Mouse (Mus musculus) hematopoietic stem cell, adult 5-6 weeks (primary cell): Measurements from ENCODE around the gene Syn3. TPM values are rescaled to one million over a fixed set of nuclear protein-coding genes. Genes with fewer than 3 reads are reported as not detected.

Experiments
- ATAC-seq, 2 experiments: fragments of 125-278 bp in 1 of 2; replicated peaks in 1 of 2; 2 replicates each; pipeline ENCODE4 v1.8.0; 2016 to 2017; ENCODE audit warnings: inconsistent platforms in 2 of 2, mild to moderate bottlenecking in 2 of 2, moderate number of reproducible peaks in 2 of 2, low read depth in 1 of 2, moderate TSS enrichment in 1 of 2; ENCODE audit not compliant: low FRiP score in 2 of 2, poor library complexity in 2 of 2, severe bottlenecking in 2 of 2, insufficient read depth in 1 of 2, low TSS enrichment in 1 of 2
- total RNA-seq: library from RNA; stranded (forward); fragments of 172-1452, 232-1000 nt; gene quantifications from 2 replicates; pipeline ENCODE4 v1.2.3, GENCODE M21; 2017

The Syn3 gene
- total RNA-seq, 1 experiment from 2014 or later, result 2.6 TPM

DNA sequence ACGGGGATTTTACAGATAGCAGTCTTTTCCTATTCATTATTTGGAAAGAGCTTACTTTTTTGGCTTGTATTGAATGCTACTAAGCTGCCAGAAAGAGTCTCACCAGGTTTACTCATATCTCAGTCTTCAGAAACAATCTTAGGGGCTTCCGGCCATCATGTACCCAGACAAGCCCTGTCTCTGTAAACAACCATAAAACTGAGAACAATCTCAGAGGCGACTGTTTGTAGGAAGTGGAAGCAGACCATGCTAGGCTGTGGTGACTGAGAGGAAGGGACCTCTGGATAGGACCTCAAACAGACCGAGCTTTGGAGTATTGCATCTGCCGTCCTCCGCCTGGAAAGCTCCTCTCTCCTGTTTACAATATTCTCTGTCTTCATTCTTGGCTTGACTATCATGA, 400.3 kb downstream of the Syn3 start:
- no peak for ATAC-seq

- no peak for ATAC-seq
Measured at GRCm38 (mm10) chr10:86093109-86094035, 405.3 kb downstream of the Syn3 start.

- ATAC-seq, result no peak
Measured at GRCm38 (mm10) chr10:86091919-86092318, 406.8 kb downstream of the Syn3 start.

DNA sequence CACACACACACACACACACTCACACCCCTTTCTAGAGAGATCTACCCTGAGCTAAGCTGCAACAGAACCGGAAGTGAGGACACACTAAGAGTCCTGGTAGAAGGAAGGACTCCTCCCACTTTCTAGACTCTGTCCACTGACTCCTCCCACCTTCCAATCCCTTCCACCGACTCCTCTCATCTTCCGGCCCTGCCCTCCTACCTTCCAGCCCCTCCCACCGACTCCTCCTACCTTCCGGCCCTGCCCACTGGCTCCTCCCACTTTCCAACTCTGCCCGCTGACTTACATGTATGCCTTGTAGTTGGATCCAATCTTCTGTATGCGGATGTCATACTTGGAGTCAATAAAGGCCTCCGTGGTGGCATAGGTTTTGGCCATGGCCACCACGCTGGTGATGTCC, 418.8 kb downstream of the Syn3 start:
- ATAC-seq, result no peak

- ATAC-seq, result no peak
Measured at GRCm38 (mm10) chr10:86078761-86079160, 419.9 kb downstream of the Syn3 start.

DNA sequence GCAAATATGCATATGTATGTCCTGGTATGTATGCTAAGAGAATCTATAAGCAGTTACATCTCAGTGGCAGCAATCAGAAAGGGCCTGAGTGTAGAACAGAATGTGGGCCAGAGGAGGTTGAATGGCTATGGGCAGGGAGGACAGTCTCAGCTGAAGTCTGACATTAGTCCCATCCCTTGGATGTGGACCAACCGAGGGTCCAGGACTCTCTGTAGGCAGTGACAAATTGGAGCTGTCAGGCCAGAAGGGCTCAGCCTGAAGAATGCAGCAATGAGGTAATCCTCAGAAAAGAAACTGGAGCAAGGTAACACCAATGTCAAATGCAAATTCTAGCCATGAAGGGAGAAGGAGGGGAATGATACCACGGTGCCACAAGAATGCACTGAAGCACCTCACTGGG, 421.4 kb downstream of the Syn3 start:
- no peak for ATAC-seq

DNA sequence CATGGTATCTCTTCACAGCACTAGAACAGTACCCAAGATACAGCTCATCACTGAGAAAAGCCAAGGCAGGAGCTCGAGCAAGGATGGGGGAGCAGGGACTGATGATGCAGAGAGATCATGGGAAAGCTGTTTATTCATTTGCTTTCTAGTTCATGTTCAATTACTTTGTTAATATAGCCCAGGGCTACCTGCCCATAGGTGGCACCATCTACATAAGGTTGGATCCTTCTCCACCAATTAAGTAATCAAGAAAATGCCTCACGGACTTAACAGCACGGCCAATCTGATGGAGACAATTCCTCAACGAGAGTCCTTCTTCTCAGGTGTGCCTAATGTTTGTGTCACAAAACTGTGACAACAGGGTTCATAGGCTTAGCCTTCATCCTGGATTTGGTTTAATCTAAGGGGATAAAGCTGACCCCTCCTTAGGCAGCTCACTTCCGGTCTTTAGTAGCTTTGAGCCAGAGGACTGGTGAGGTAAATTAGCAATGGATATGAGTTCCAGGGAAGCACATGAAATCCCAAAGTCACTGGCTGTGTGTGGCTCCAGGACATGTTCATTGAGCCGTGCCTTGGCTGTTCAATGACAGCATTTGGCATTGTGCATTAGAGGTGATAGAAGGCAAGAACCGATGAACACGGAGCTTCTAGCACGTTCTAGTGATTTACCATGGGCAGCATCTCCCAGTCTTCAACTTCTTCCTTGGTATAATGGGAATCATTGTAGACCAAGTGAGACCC, 423.6 kb downstream of the Syn3 start:
- ATAC-seq, result 0 out of 4 replicates have a peak, but pooled peaks of 1 of the 2 experiments have one; percentile 33

- ATAC-seq, result no peak
Measured at GRCm38 (mm10) chr10:86074134-86074533, 424.6 kb downstream of the Syn3 start.

- ATAC-seq, result no peak
Measured at GRCm38 (mm10) chr10:86070751-86071150, 427.9 kb downstream of the Syn3 start.

- no peak for ATAC-seq
Measured at GRCm38 (mm10) chr10:86069341-86069740, 429.4 kb downstream of the Syn3 start.

DNA sequence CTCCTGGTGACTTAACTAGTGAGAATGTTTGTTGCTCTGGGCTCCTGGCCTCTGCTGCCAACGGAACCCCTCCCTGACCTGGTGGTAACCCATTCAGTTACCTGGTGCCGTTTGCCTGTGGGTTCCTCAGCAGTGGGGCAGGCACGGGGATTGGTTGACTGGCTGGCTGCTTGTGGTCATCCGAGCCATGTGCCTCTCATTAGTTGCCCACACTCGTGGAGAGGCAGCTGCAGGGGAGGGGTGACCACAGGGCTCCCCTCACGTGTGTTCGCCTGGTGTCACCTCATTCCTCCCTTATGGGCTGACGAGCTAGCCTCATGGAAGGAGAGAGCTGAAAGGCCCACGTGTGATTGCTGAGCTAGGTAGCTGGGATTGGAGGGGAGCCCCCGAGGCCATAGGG, 430.8 kb downstream of the Syn3 start:
- ATAC-seq, result no peak

DNA sequence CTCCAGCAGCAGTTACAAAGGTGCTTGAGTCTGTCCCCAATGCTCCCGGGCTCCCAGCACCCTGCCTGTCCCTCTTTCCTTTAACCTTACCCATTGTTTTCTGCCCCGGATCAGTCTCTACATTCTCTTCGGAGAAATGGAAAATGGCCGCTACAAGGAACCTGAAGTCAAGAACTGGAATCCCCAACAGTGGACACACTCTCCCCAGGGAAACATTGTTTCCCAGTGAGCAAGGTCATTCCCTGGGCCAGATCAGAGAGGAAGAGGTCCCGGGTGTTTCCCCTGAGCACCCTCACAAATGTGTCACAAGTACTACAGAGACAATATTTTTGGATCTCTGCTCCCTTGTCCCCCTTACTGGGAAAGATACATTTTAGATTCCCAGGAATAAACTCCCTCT, 432.0 kb downstream of the Syn3 start:
- ATAC-seq, result no peak

DNA sequence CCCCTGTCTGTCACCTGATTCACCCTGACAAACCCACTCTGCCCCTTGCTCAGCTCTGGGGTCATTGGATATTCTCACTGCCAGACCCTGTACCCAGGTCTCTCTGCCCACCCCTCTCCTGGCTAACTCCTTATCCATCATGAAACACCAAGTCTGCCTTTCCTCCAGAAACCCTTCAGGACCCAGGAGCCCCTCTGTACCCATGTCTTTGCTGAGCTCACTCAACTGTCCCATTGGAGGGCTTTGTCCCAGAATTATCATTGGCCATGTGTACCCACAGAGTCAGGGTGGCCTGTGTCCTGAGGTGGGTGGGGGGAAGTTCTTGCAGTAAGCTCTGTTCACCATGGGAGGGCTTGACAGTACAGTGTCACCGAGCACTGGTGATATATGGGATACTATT, 433.0 kb downstream of the Syn3 start:
- no peak for ATAC-seq

GRCm38 (mm10) chr10:86064937-86065336, 433.8 kb downstream of the Syn3 start:
- ATAC-seq, result peak; percentile 72 to 78

GRCm38 (mm10) chr10:86063018-86063384, 435.7 kb downstream of the Syn3 start:
- ATAC-seq, result no peak; a peak in 1 of 4 replicates

DNA sequence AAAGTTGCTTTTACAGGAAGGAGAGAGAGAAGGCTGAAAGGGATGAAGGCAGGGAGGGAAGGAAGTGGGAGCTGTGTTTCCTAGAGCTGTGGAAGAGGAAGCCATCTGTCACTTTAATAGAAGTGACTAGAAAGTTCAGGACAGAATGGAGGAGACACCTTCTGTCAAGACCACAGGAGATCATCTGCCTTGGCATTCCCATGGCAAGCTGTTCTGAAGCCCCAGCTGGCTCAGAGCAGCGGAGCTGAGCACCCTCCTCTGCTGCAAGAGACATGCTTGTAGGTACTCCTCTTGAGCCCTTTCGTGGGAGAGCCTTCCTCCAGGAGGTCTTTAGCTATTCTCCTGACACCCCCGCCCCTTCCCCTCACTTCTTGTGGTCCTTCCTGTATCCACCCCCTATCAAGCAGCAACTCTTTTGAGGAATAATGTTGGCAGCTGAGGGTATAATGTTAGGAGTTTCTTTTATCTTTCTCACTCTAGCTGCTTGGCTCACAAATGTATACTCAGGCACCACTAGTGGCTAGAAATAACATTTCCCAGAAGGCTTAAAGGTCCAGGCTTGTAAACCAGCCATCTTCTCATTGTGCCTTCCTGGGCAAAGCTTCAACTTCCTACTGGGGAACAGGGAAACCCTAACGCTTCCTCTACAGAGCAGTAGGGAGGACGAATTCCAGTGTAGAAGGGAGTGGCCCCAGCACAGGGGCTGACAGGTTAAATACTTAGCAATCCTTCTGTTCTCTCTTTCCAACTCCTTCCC, 436.3 kb downstream of the Syn3 start:
- ATAC-seq, result no peak

DNA sequence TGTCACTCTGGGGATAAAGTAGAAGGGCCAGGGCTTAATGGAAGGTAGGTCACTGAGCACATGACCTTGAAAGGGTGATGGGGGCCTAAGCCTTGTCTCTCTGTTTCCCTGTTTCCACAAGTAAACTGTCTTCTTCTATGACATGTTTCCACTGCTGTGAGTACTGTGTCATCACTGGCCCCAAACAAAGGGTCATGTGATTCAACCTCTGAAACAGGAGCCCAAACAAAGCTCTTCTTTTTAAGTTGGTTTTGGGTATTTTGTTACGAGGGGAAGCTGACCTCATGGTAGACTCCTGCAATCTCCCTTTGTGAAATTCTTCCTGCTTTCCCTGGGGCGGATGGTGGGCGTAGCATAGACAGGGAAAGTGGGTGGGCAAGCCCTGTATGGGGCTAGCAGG, 438.4 kb downstream of the Syn3 start:
- no peak for ATAC-seq

DNA sequence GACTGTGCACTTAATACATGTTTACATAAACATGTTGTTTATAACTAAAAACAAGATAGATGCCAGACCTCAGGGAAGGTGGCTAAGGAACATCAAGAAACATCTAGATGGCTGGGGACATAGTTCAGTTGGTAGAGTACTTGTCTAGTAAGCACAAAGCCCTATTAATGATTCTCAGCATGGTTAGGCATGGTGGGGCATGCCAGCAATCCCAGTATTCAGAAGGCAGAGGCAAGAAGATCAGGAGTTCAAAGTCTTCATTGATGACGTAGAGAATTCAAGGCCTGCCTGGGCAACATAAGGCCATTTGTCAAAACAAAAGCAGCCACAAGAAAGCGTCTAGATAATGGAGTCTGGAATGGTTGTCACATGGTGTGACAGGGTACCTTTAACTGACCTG, 441.0 kb downstream of the Syn3 start:
- ATAC-seq, result no peak
